Mouse (Mus musculus): ENCODE measurements around the gene Lpp. TPM values are rescaled to one million over a fixed set of nuclear protein-coding genes. Genes with fewer than 3 reads are reported as not detected.

Gene Lpp
- polyA plus RNA-seq, 1 experiment from 2014 or later, result 25.9 TPM

DNA sequence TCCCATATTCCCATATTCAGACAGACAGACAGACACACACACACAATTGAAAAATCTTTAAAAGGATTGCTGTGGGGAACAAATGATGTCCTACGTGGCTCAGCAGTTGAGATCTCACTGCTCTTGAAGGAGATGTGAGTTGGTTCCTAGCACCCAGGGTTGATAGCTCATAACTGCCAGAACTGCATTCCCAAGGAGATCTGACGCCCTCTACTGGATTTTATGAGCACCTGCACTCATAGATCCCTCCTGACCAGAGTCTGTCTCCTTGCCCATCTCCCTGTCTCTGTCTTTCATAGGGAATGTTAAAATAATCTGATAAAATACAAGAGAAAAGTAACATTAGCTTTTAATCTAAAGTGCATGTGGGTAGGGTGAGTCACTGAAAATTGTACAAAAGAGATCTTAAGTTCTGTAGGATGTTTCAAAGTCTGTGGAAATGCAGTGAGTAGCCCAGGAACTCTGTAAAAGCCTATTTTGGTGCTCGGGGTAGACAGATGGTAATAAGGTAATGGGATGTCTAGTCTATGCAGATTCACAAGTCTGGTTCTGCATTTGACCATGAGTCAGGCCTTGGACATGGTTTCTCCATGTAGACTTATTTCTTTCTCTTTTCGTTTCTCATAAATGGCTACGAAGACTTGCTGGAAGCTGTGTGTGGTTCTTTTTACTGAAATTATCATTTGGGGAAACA is 429.0 kb downstream of the Lpp start:
- no peaks in the 10 kb centered on the region for H3K27me3 ChIP-seq
- no peak for ATAC-seq (ENCODE audit: low FRiP score)
- 0 out of 2 replicates have a peak, but pooled peaks cover 2% of the 10 kb centered on the region for H3K4me1 ChIP-seq
- no peak overlapping the region for H3K4me2 ChIP-seq (replicated peaks)
- 85% methylated on average over 5 of the region's 5 CpGs for WGBS
- H3K4me3 ChIP-seq, result no peak overlapping the region
- no peak overlapping the region for H3K9ac ChIP-seq
- H3K9me3 ChIP-seq (replicated peaks), result no peaks in the 10 kb centered on the region
- H3K36me3 ChIP-seq, result no peaks in the 10 kb centered on the region
- H3K27ac ChIP-seq, result no peak overlapping the region

DNA sequence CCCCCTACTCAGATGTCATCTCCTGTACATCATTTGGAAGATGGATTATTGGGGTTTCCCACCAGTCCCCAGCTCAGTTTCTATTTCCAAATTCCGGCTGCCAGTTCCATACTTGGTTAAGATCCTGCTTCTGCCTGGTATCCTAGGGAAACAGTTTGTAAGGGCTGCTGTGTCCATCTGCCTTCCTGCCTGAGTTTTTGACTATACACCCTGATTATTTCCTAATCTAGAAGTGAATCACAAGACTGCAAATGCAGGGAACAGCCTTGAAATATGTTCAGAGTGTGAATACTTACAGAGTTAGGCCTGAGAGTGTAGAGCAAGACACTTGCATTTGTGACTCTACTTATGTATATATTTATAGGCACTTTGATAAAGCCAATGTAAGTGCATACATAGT is 429.6 kb downstream of the Lpp start:
- Histone ChIP-seq H3K4me1 (0 out of 2 replicates have a peak, but pooled peaks cover 2% of the 10 kb centered on the region), H3K9ac (no peak overlapping the region), H3K4me2 (replicated peaks) (no peak overlapping the region), H3K9me3 (replicated peaks) (no peaks in the 10 kb centered on the region), H3K27ac (no peak overlapping the region), H3K4me3 (no peak overlapping the region), H3K27me3 (no peaks in the 10 kb centered on the region), H3K36me3 (no peaks in the 10 kb centered on the region)
- 84% methylated on average over 1 of the region's 1 CpGs for WGBS
- ATAC-seq (ENCODE audit: low FRiP score), result no peak

DNA sequence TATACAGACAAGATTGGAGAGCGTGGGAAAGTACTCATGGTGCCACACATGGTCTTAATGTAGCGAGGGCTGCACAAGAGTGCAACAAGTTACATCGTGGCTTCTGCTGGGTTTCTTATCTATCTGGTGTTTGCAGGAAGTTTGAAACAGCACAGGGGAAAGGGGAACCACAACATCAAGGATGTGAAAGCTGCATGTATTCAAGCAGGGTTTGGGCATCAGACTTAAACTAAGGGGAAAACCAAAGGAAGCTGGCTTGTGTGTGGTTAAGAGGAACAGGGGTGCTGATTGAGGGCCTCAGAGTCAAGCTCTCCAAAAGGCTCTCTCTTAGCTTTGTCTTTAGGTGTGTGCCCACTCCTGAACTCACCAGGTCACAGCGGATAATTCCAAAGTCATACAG is 433.1 kb downstream of the Lpp start:
- no peak overlapping the region for H3K27ac ChIP-seq
- no peaks in the 10 kb centered on the region for H3K36me3 ChIP-seq
- no peak overlapping the region for H3K9ac ChIP-seq
- no peak overlapping the region for H3K4me3 ChIP-seq
- no peaks in the 10 kb centered on the region for H3K27me3 ChIP-seq
- H3K4me1 ChIP-seq, result no peaks in the 10 kb centered on the region
- 87% methylated on average over 4 of the region's 4 CpGs for WGBS
- no peaks in the 10 kb centered on the region for H3K9me3 ChIP-seq (replicated peaks)
- no peak for ATAC-seq (ENCODE audit: low FRiP score)
- no peak overlapping the region for H3K4me2 ChIP-seq (replicated peaks)

DNA sequence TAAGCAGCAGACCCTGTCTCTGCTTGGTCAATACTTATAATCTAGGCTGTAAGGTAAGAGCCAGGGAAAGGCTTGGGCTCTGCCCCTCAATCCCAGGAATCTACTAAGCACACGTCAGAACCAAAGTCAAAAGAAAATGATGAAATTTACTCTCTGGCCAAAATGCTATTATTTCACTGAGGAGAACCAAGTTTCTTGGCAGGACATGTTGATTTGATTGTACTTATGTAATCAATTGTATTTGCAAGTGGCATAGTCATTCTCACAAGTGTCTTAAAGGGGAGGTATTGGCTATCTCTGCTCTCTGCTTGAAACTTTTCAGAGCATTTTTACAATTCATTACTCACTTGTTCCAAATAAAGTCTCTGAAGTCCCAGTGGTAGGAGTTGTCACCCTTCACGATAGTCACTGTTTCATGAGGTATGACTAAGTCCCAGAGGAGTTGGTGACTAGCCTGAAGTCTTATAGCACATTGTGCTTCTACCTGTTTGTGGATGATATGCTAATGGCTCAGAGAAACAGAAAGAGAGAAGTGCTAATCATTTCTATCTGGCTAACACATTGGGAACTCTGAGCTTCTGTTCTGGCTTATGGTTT is 435.0 kb downstream of the Lpp start:
- Histone ChIP-seq H3K9me3 (replicated peaks) (no peaks in the 10 kb centered on the region), H3K4me2 (replicated peaks) (no peak overlapping the region), H3K9ac (no peak overlapping the region), H3K4me1 (no peaks in the 10 kb centered on the region), H3K4me3 (no peak overlapping the region), H3K27me3 (no peaks in the 10 kb centered on the region), H3K36me3 (no peaks in the 10 kb centered on the region), H3K27ac (no peak overlapping the region)
- WGBS, result 89% methylated on average over 2 of the region's 2 CpGs
- ATAC-seq (ENCODE audit: low FRiP score), result no peak

DNA sequence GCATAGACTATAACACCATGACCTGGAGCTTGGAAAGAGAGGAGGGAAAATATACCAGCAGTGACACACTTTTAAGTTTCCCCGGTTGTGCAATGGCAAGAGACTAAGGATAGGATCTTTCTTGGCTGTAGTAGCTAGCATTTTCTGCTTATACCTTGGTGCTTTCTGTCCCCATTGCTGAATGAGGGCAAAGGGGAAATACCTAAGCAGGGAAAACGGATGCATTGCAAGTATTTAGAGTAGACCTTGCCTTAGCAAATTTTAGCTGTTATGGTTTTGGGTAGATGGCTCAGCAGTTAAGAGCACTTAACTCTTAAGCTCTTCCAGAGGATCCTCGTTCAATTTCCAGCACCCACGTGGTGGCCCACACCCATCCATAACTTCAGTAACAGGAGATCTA is 436.6 kb downstream of the Lpp start:
- H3K4me3 ChIP-seq, result no peak overlapping the region
- no peaks in the 10 kb centered on the region for H3K36me3 ChIP-seq
- WGBS, result 83% methylated on average over 4 of the region's 4 CpGs
- ATAC-seq (ENCODE audit: low FRiP score), result no peak
- no peaks in the 10 kb centered on the region for H3K27me3 ChIP-seq
- H3K9me3 ChIP-seq (replicated peaks), result no peaks in the 10 kb centered on the region
- H3K4me1 ChIP-seq, result no peaks in the 10 kb centered on the region
- H3K27ac ChIP-seq, result no peak overlapping the region
- no peak overlapping the region for H3K9ac ChIP-seq
- no peak overlapping the region for H3K4me2 ChIP-seq (replicated peaks)

DNA sequence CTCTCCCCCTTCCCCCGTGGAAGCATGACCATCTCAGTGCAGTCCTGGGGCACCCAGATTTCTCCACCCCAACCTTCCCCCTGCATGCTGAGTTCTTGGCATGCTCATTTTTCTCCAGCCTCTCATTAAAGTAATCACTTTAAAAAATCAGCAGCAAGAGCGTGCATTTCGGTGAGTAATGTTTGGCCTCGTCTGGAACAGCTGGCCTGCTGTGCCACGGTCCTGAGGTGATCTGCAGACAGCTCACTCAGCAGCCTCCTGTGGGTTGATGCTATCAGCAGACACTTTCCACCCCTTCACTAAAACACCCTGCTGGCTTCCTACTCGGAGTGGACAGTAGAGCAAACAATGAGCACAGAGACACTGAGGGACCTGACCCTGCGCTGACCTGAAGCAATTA is 437.6 kb downstream of the Lpp start:
- H3K9ac ChIP-seq, result no peak overlapping the region

DNA sequence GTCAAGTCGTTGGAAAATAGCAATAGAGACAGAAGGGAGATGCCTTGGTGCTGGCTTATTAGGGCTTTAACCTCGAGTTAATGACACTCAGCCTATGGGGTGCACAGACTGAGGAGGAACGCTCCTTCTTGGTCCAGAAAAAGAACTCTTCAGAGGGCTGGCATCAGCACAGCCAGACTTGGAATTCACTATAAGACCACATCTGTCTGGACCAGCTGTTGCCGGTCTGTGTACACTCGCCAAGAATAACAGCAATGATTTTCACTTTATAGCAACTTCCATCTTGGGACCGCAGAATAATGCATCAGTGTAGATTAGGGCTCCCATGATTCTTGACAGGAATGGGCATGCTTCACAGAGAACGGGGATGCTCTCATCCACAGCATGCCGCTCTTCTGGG is 439.9 kb downstream of the Lpp start:
- Histone ChIP-seq H3K4me3 (no peak overlapping the region), H3K36me3 (no peaks in the 10 kb centered on the region), H3K27me3 (no peaks in the 10 kb centered on the region), H3K9me3 (replicated peaks) (no peaks in the 10 kb centered on the region), H3K27ac (no peak overlapping the region), H3K9ac (no peak overlapping the region), H3K4me2 (replicated peaks) (no peak overlapping the region), H3K4me1 (no peaks in the 10 kb centered on the region)
- WGBS, result 83% methylated on average over 8 of the region's 8 CpGs
- no peak for ATAC-seq (ENCODE audit: low FRiP score)

More for the DNA sequence above, 437.6 kb downstream of the Lpp start:
- H3K27ac ChIP-seq, result no peak overlapping the region
- H3K27me3 ChIP-seq, result no peaks in the 10 kb centered on the region
- H3K36me3 ChIP-seq, result no peaks in the 10 kb centered on the region
- no peak overlapping the region for H3K4me3 ChIP-seq
- H3K4me2 ChIP-seq (replicated peaks), result no peak overlapping the region
- H3K9me3 ChIP-seq (replicated peaks), result no peaks in the 10 kb centered on the region
- no peaks in the 10 kb centered on the region for H3K4me1 ChIP-seq
- no peak for ATAC-seq (ENCODE audit: low FRiP score)
- WGBS, result 49% methylated on average over 7 of the region's 7 CpGs

DNA sequence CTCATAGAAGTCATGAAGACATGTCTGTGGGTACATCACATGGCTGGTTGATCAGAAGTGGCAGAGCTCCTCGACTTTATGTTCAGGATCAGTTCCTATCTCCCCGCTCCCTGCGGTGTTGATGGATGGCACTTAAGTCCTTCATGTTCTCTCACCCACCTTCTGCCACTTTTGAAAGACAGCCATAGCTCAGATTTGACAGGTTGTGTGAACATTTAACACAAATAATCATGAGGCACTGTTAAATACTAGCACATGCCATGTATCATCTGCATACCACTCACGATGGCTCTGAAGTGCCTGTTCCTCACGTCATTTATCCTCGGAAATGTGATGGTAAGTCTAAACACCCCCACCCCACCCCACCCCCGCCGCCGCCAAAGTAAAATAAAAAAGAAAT is 441.2 kb downstream of the Lpp start:
- Histone ChIP-seq H3K27me3 (no peaks in the 10 kb centered on the region), H3K4me1 (no peaks in the 10 kb centered on the region), H3K27ac (no peak overlapping the region), H3K4me3 (no peak overlapping the region), H3K4me2 (replicated peaks) (no peak overlapping the region), H3K36me3 (no peaks in the 10 kb centered on the region), H3K9me3 (replicated peaks) (no peaks in the 10 kb centered on the region), H3K9ac (no peak overlapping the region)
- whole genome bisulfite sequencing, result 89% methylated on average over 9 of the region's 9 CpGs
- ATAC-seq (ENCODE audit: low FRiP score), result no peak

DNA sequence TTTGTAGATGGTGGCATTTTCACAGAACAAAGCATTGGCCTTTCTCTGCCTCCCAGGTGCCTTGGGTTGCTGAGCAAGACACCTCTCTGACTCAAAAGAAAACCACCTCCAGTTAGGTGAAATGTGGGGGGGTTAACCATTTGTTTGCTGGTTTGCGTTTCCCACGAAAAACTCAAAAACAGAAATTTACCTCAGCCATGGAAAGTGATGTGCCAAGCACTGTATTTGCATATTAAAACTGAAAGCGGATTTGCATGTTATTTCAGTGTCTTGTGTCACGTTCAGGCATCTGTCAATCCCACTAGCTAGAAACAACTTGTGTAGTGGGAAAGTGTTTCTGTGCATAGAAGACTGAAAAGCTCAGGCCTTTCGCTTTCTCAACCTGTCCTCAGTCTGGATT is 443.2 kb downstream of the Lpp start:
- Histone ChIP-seq H3K27ac (no peak overlapping the region), H3K27me3 (no peaks in the 10 kb centered on the region), H3K9me3 (replicated peaks) (no peaks in the 10 kb centered on the region), H3K36me3 (no peaks in the 10 kb centered on the region), H3K4me1 (no peaks in the 10 kb centered on the region), H3K9ac (no peak overlapping the region), H3K4me2 (replicated peaks) (no peak overlapping the region), H3K4me3 (no peak overlapping the region)
- ATAC-seq (ENCODE audit: low FRiP score), result no peak
- 89% methylated on average over 5 of the region's 5 CpGs for WGBS

DNA sequence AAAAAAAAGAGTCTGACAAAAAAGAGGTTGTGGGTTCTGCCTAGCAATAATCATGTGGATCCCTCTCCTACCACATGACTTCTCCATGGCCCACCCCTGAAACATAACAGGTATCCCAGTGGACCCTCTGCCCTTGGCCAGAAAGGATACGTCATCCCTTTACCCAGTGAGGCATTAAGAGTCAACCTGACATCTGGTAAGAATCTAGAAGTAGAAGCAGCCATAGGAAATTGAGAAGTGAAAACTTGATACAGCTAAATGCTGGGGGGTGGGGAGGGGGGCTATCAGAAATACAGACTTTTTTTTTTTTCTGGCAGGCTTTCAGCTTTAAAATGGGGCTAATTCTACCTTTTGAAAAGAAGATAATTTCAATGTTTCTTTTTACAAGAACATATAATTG is 445.7 kb downstream of the Lpp start:
- Histone ChIP-seq H3K27ac (no peak overlapping the region), H3K4me1 (no peaks in the 10 kb centered on the region), H3K27me3 (no peaks in the 10 kb centered on the region), H3K9me3 (replicated peaks) (no peaks in the 10 kb centered on the region), H3K4me2 (replicated peaks) (no peak overlapping the region), H3K4me3 (no peak overlapping the region), H3K36me3 (no peaks in the 10 kb centered on the region), H3K9ac (no peak overlapping the region)
- 83% methylated on average over 1 of the region's 1 CpGs for WGBS
- ATAC-seq (ENCODE audit: low FRiP score), result no peak

DNA sequence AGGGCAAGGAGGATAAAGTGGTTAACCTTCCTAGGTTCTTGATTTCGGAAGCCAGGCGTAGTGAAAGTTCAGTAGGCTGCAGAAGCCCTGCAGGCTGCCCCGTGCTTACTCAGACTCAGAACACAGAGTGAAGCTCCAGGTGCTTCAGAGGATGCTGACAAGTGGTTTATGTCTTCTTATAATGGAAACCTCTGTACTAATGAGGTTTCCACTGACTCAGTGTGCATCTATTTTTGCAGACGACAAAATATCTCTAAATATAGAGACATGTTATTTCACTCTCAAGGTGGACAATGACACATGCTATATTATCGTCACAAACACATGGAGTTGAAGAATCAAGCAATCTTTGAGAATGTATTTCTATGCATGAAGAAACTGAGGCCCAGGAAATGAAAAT is 446.8 kb downstream of the Lpp start:
- H3K27me3 ChIP-seq, result no peaks in the 10 kb centered on the region
- H3K9me3 ChIP-seq (replicated peaks), result no peaks in the 10 kb centered on the region
- no peaks in the 10 kb centered on the region for H3K36me3 ChIP-seq
- ATAC-seq (ENCODE audit: low FRiP score), result no peak
- no peak overlapping the region for H3K9ac ChIP-seq
- no peak overlapping the region for H3K27ac ChIP-seq
- H3K4me2 ChIP-seq (replicated peaks), result no peak overlapping the region
- H3K4me1 ChIP-seq, result no peaks in the 10 kb centered on the region
- no peak overlapping the region for H3K4me3 ChIP-seq
- WGBS, result 94% methylated on average over 5 of the region's 5 CpGs

DNA sequence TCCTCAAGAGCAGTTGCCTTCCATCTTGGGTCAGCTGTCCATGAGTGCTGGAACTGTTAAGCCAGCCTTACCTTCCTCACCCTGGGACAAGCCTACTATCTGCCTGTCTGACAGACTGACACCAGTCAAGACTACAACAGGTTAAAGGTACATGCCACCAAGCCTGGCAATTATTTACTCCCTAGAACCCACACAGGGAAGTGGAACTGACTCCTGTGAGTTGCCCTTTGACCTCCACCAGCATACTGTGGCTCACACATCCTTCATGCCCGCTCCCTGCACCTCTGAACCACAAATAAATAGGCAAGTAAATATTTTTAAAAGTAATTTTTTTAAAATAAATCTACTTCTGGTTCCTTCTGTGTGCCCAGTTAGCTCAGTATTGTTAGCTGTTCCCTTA is 452.8 kb downstream of the Lpp start:
- no peak for ATAC-seq (ENCODE audit: low FRiP score)
- no peaks in the 10 kb centered on the region for H3K4me1 ChIP-seq
- 79% methylated on average over 1 of the region's 1 CpGs for WGBS
- H3K27me3 ChIP-seq, result no peaks in the 10 kb centered on the region
- H3K9me3 ChIP-seq (replicated peaks), result no peaks in the 10 kb centered on the region
- H3K4me3 ChIP-seq, result no peak overlapping the region
- H3K27ac ChIP-seq, result no peak overlapping the region
- H3K36me3 ChIP-seq, result no peaks in the 10 kb centered on the region
- H3K4me2 ChIP-seq (replicated peaks), result no peak overlapping the region
- H3K9ac ChIP-seq, result no peak overlapping the region

DNA sequence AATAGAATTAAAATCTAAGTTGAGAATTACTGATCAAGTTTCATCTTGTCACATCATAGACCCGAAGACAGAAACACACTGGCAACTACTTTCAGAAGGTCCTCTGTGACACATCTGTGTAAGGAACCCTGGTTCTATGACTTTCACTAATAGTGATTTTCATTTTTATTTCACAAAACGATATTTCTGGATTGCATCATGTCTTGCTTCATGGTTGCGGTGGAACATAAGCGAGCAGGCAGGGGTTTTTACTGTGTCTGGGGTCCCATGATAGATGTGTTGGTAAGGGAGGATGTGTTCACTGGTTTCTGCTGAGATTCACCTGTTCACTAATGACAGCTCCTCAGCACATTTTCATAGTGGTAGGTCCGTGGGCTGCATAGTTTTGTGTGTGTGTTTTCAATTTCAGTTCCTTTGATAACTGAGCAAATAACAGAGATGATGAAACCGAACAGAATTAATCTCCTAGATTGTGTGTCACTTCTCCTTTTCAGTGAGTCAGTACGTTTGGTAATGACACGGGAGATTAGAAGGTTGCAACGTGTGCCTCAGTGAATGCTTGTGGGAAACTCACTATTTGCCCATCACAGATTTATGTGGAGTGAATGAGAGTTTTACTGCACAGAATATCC is 466.3 kb downstream of the Lpp start:
- no peaks in the 10 kb centered on the region for H3K36me3 ChIP-seq
- H3K4me3 ChIP-seq, result no peak overlapping the region
- no peaks in the 10 kb centered on the region for H3K4me1 ChIP-seq
- H3K9me3 ChIP-seq (replicated peaks), result no peaks in the 10 kb centered on the region
- no peaks in the 10 kb centered on the region for H3K27me3 ChIP-seq
- 91% methylated on average over 9 of the region's 9 CpGs for WGBS
- no peak overlapping the region for H3K9ac ChIP-seq
- no peak overlapping the region for H3K4me2 ChIP-seq (replicated peaks)
- ATAC-seq (ENCODE audit: low FRiP score), result no peak
- H3K27ac ChIP-seq, result no peak overlapping the region
